Mouse (Mus musculus) heart, postnatal 0 days (tissue): ENCODE data around the gene Pde4b.

Source experiments
- CTCF ChIP-seq: IDR thresholded peaks from 2 replicates; pipeline ENCODE4 v1.5.1; 2016; ENCODE audit warnings: antibody characterized with exemption, control low read depth, low read depth
- EP300 ChIP-seq: IDR thresholded peaks from 2 replicates; pipeline ENCODE4 v1.6.1; 2016; ENCODE audit warnings: antibody characterized with exemption, low read depth

DNA sequence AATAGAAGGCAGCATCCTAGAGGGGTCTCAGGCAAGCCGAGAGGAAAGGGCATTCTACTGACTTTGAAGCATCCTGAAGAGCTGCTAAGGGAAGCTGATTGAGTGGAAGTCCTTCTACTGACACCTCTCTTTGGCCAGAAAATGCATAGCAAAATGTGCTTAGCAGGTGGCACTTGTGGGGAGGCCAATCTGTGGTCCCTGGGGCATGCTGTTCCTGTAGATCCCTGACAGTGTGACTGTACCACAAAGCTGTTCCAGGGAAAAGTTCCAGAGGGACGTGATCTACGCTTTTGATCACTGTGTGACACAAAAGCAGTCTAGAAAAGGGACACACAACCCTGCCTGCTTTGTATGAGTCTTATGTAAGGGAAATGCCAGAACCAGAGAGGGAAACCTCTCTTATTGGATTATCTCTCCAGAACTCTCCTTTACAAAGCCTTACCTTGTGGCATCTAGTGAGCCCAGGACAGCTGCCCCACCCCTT, 49.1 kb downstream of the Pde4b start:
- TF ChIP-seq EP300, result no peak
- no peak for TF ChIP-seq CTCF
